Mouse (Mus musculus) liver, embryonic 14.5 days (tissue): ENCODE results near the gene Arhgef17.

Experiments
- CTCF ChIP-seq: IDR thresholded peaks from 2 replicates; pipeline ENCODE4 v1.5.1; 2016; ENCODE audit warnings: antibody characterized with exemption, low read depth, control low read depth
- EP300 ChIP-seq: IDR thresholded peaks from 2 replicates; pipeline ENCODE4 v1.6.1; 2016; ENCODE audit warnings: antibody characterized with exemption, low read depth

GRCm38 (mm10) chr7:100979175-100979574 lies 47.3 kb upstream of the Arhgef17 start:
- TF ChIP-seq CTCF (no peak), EP300 (no peak)
